Mouse (Mus musculus) small intestine, adult 2 months (tissue): ENCODE results near the gene Aph1a.

Source experiments
- CTCF ChIP-seq: fragments of 200-500 bp; IDR thresholded peaks from 2 replicates; pipeline ENCODE4 v1.5.1; 2012; ENCODE audit warnings: low read depth, mild to moderate bottlenecking, control low read depth, inconsistent platforms, low read length, moderate library complexity, mixed read lengths; ENCODE audit not compliant: insufficient replicate concordance, insufficient read length; ENCODE audit errors: extremely low read depth
- POLR2A ChIP-seq: fragments of 200-500 bp; IDR thresholded peaks from 2 replicates; pipeline ENCODE4 v1.6.1; 2012; ENCODE audit warnings: low read depth, mild to moderate bottlenecking, control low read depth, inconsistent platforms, low read length, moderate library complexity

DNA sequence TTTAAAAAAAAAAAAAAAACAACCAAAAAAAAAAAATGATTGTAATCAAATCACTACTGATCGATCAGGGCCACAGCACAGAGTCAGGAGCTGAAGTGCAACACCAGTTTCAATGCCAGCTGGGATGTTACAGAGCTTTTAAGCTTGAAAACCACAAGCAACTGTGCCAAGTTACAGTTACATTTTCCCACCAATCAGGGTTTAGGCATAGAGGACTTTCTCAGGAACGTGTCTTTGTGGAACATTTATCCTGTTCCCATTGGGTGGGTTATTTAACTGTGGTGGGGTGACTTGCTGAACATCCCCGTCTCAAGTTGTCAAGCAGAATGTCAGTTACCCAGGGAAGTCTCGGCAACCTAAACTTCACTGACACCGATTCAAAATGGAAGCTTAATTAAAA lies 31.3 kb downstream of the Aph1a start:
- TF ChIP-seq CTCF (no peak), POLR2A (no peak)
